ENCODE assay signal across 8 mouse cellular contexts in genomic region chr6:52203121-52203370, GRCm38 (mm10). TPM values are rescaled to one million over a fixed set of nuclear protein-coding genes. Genes with fewer than 3 reads are reported as not detected.
DNase-seq lines count a peak whose midpoint lies in the region; ATAC-seq and TF ChIP-seq lines count a peak whose summit lies in the region.
"Had no signal": no experiment of that assay in that cellular context is flagged by ENCODE, and none has a peak within 500 bp of the region (broad histone marks: within the 10 kb centered on the region; RNA-seq: fewer than 3 reads in every experiment).

No protein-coding gene starts in this region.

- TF ChIP-seq EP300 in stomach, postnatal 0 days (optimal IDR thresholded peaks at IDR 0.05) = no peak

- H3K4me3 ChIP-seq in lung, embryonic 16.5 days (ENCODE audit: low read length) = peak overlapping the region; percentile 85
- peak overlapping the region; percentile 41 for H3K4me3 ChIP-seq in hindbrain, postnatal 0 days (ENCODE audit: low read length)
- peak overlapping the region; percentile 46 for H3K4me3 ChIP-seq in limb, embryonic 14.5 days (replicated peaks; ENCODE audit: low read length)
- H3K4me3 ChIP-seq in stomach, postnatal 0 days (ENCODE audit: low read depth, low read length) = peak overlapping the region; percentile 73

- no peak for TF ChIP-seq CTCF in hindbrain, postnatal 0 days (IDR thresholded peaks at IDR 0.05; ENCODE audit: low read depth)
- TF ChIP-seq CTCF in stomach, postnatal 0 days (IDR thresholded peaks at IDR 0.05; ENCODE audit: low read depth) = no peak

- H3K27me3 ChIP-seq in lung, embryonic 16.5 days (ENCODE audit: control insufficient read depth, insufficient read depth, low read depth, low read length) = peaks cover 51% of the 10 kb centered on the region
- H3K27me3 ChIP-seq in hindbrain, postnatal 0 days (ENCODE audit: insufficient read depth, low read length) = peaks cover 87% of the 10 kb centered on the region
- H3K27me3 ChIP-seq in limb, embryonic 14.5 days (ENCODE audit: control insufficient read depth, insufficient read depth, low read length) = peaks cover 41% of the 10 kb centered on the region
- peaks cover 2% of the 10 kb centered on the region; the same call in 1 of the 2 replicates for H3K27me3 ChIP-seq in stomach, postnatal 0 days (ENCODE audit: control insufficient read depth, insufficient read depth, low read length)

- no peaks in the 10 kb centered on the region for H3K9me3 ChIP-seq in lung, embryonic 16.5 days (ENCODE audit: control insufficient read depth, low read length)
- H3K9me3 ChIP-seq in hindbrain, postnatal 0 days (ENCODE audit: low read length) = no peaks in the 10 kb centered on the region
- no peaks in the 10 kb centered on the region for H3K9me3 ChIP-seq in limb, embryonic 14.5 days (ENCODE audit: control insufficient read depth, low read length)
- H3K9me3 ChIP-seq in stomach, postnatal 0 days (ENCODE audit: control insufficient read depth, low read length) = no peaks in the 10 kb centered on the region

- no peaks in the 10 kb centered on the region for H3K36me3 ChIP-seq in lung, embryonic 16.5 days (ENCODE audit: control insufficient read depth, insufficient read depth, low read length)
- no peaks in the 10 kb centered on the region for H3K36me3 ChIP-seq in hindbrain, postnatal 0 days (ENCODE audit: insufficient read depth, low read length)
- peaks cover 39% of the 10 kb centered on the region for H3K36me3 ChIP-seq in limb, embryonic 14.5 days (ENCODE audit: control insufficient read depth, insufficient read depth, low read length)
- H3K36me3 ChIP-seq in stomach, postnatal 0 days (ENCODE audit: control insufficient read depth, insufficient read depth, low read length) = no peaks in the 10 kb centered on the region

- ATAC-seq in lung, embryonic 16.5 days (ENCODE audit: low read depth) = no peak
- ATAC-seq in hindbrain, postnatal 0 days = no peak
- no peak for ATAC-seq in limb, embryonic 14.5 days (ENCODE audit: low FRiP score, low read depth)
- ATAC-seq in stomach, postnatal 0 days (ENCODE audit: low FRiP score, low TSS enrichment) = no peak
- no peak for ATAC-seq in megakaryocyte progenitor cell, adult 5-6 weeks (replicated peaks; ENCODE audit: poor library complexity)

- no peak for DNase-seq in lung, postnatal 36 days
- DNase-seq in hindbrain, postnatal 0 days (ENCODE audit: low spot score) = no peak
- DNase-seq in limb, embryonic 14.5 days (ENCODE audit: low spot score) = no peak
- peak; percentile 19 for DNase-seq in stomach, postnatal 0 days (ENCODE audit: low spot score)
- no peak for DNase-seq in left cerebral cortex, adult 8-10 months (ENCODE audit: low spot score in 2 of 2)
- DNase-seq: cerebellum, adult 9-11 months had no signal

- no peak for TF ChIP-seq POLR2A in limb, embryonic 14.5 days (IDR thresholded peaks at IDR 0.05; ENCODE audit: borderline replicate concordance, extremely low read depth, insufficient read depth, insufficient read length)

- H3K9ac ChIP-seq in lung, embryonic 16.5 days (ENCODE audit: low read length) = peak overlapping the region; percentile 97
- 0 out of 2 replicates have a peak overlapping the region, but pooled peaks have one; percentile 44 for H3K9ac ChIP-seq in hindbrain, postnatal 0 days (replicated peaks; ENCODE audit: low read length)
- peak overlapping the region; percentile 56; the same call in 1 of the 2 replicates for H3K9ac ChIP-seq in limb, embryonic 14.5 days (ENCODE audit: low read depth, low read length, severe bottlenecking)
- peak overlapping the region; percentile 92 for H3K9ac ChIP-seq in stomach, postnatal 0 days (ENCODE audit: low read length)

- 2% methylated on average over 10 of the region's 10 CpGs for WGBS in lung, embryonic 16.5 days
- under 1% methylated on average over 10 of the region's 10 CpGs for WGBS in hindbrain, postnatal 0 days
- 14% methylated on average over 10 of the region's 10 CpGs for WGBS in limb, embryonic 14.5 days
- 21% methylated on average over 10 of the region's 10 CpGs for WGBS in stomach, postnatal 0 days

- peak overlapping the region; percentile 93 for H3K27ac ChIP-seq in lung, embryonic 16.5 days (ENCODE audit: low read length)
- no peak overlapping the region for H3K27ac ChIP-seq in hindbrain, postnatal 0 days
- no peak overlapping the region for H3K27ac ChIP-seq in limb, embryonic 14.5 days (replicated peaks; ENCODE audit: low read depth, low read length)
- peak overlapping the region; percentile 86 for H3K27ac ChIP-seq in stomach, postnatal 0 days (replicated peaks)

- H3K4me1 ChIP-seq in lung, embryonic 16.5 days (replicated peaks; ENCODE audit: control insufficient read depth, insufficient read depth, low read length) = peaks cover 7% of the 10 kb centered on the region
- no peaks in the 10 kb centered on the region for H3K4me1 ChIP-seq in hindbrain, postnatal 0 days (ENCODE audit: insufficient read depth, low read length)
- peaks cover 41% of the 10 kb centered on the region for H3K4me1 ChIP-seq in limb, embryonic 14.5 days (ENCODE audit: control insufficient read depth, insufficient read depth, low read length)
- H3K4me1 ChIP-seq in stomach, postnatal 0 days (replicated peaks; ENCODE audit: control insufficient read depth, insufficient read depth) = no peaks in the 10 kb centered on the region

- H3K4me2 ChIP-seq in lung, embryonic 16.5 days (ENCODE audit: low read depth, low read length) = peak overlapping the region; percentile 73
- peak overlapping the region; percentile 52 for H3K4me2 ChIP-seq in hindbrain, postnatal 0 days (ENCODE audit: low read depth, low read length)
- H3K4me2 ChIP-seq in limb, embryonic 14.5 days (replicated peaks; ENCODE audit: low read depth, low read length, severe bottlenecking) = peak overlapping the region; percentile 91
- H3K4me2 ChIP-seq in stomach, postnatal 0 days (replicated peaks; ENCODE audit: low read depth) = peak overlapping the region; percentile 76

RNA-seq across cellular contexts. Expression of gene Hoxa5, which starts 1.3 kb away (rescaled TPM):
- 32.3 and 36.3 TPM in 2 replicates for polyA plus RNA-seq in lung, embryonic 16.5 days (2015; fragmentation: Nextera tagmentation; extraction: Ambion mirVana)
- total RNA-seq in hindbrain, postnatal 0 days (2014; rRNA removed) = 99.2 and 108 TPM in 2 replicates
- 81.7 and 89.4 TPM in 2 replicates for polyA plus RNA-seq in hindbrain, postnatal 0 days (2015; fragmentation: Nextera tagmentation; extraction: Ambion mirVana)
- polyA plus RNA-seq in limb, embryonic 14.5 days (2012; rRNA removed) = 11.0 and 12.3 TPM in 2 replicates
- polyA plus RNA-seq in limb, embryonic 14.5 days (2014; fragmentation: Nextera tagmentation; extraction: Ambion mirVana) = 3.4 and 3.8 TPM in 2 replicates
- polyA plus RNA-seq in stomach, postnatal 0 days (2015; fragmentation: Nextera tagmentation; extraction: Ambion mirVana) = 8.4 and 8.9 TPM in 2 replicates
- not detected for total RNA-seq in left cerebral cortex, adult 8-10 months (2022)
- total RNA-seq in megakaryocyte progenitor cell, adult 5-6 weeks (2015) = 2.3 and 3.1 TPM in 2 replicates
- 0.83 and 1.1 TPM in 2 replicates for total RNA-seq in megakaryocyte progenitor cell, adult 5-6 weeks (2017)

RNA-seq across cellular contexts. Expression of gene Hoxa6, which starts 5.5 kb away (rescaled TPM):
- polyA plus RNA-seq in lung, embryonic 16.5 days (2015; fragmentation: Nextera tagmentation; extraction: Ambion mirVana) = 2.0 and 2.2 TPM in 2 replicates
- total RNA-seq in hindbrain, postnatal 0 days (2014; rRNA removed) = 12.3 and 25.8 TPM in 2 replicates
- 6.0 and 7.7 TPM in 2 replicates for polyA plus RNA-seq in hindbrain, postnatal 0 days (2015; fragmentation: Nextera tagmentation; extraction: Ambion mirVana)
- polyA plus RNA-seq in limb, embryonic 14.5 days (2012; rRNA removed) = 3.9 and 4.3 TPM in 2 replicates
- polyA plus RNA-seq in limb, embryonic 14.5 days (2014; fragmentation: Nextera tagmentation; extraction: Ambion mirVana) = 0.66 and 0.94 TPM in 2 replicates
- 0.33 and 0.80 TPM in 2 replicates for polyA plus RNA-seq in stomach, postnatal 0 days (2015; fragmentation: Nextera tagmentation; extraction: Ambion mirVana)
- total RNA-seq in left cerebral cortex, adult 8-10 months (2022) = not detected
- 0.22 TPM in 1 of 2 replicates, not detected in the other for total RNA-seq in megakaryocyte progenitor cell, adult 5-6 weeks (2015)
- total RNA-seq in megakaryocyte progenitor cell, adult 5-6 weeks (2017) = not detected in 2 replicates

RNA-seq across cellular contexts. Expression of gene Hoxa3, which starts 10.1 kb away (rescaled TPM):
- 6.6 and 7.6 TPM in 2 replicates for polyA plus RNA-seq in lung, embryonic 16.5 days (2015; fragmentation: Nextera tagmentation; extraction: Ambion mirVana)
- 8.7 and 9.8 TPM in 2 replicates for total RNA-seq in hindbrain, postnatal 0 days (2014; rRNA removed)
- polyA plus RNA-seq in hindbrain, postnatal 0 days (2015; fragmentation: Nextera tagmentation; extraction: Ambion mirVana) = 7.9 and 8.8 TPM in 2 replicates
- polyA plus RNA-seq in limb, embryonic 14.5 days (2012; rRNA removed) = 12.0 and 15.9 TPM in 2 replicates
- polyA plus RNA-seq in limb, embryonic 14.5 days (2014; fragmentation: Nextera tagmentation; extraction: Ambion mirVana) = 2.7 and 3.4 TPM in 2 replicates
- polyA plus RNA-seq in stomach, postnatal 0 days (2015; fragmentation: Nextera tagmentation; extraction: Ambion mirVana) = 2.8 and 2.9 TPM in 2 replicates
- not detected for total RNA-seq in left cerebral cortex, adult 8-10 months (2022)
- 0.59 and 2.1 TPM in 2 replicates for total RNA-seq in megakaryocyte progenitor cell, adult 5-6 weeks (2015)
- total RNA-seq in megakaryocyte progenitor cell, adult 5-6 weeks (2017) = 0.37 and 0.42 TPM in 2 replicates

RNA-seq across cellular contexts. Expression of gene Gm28308, which starts 10.1 kb away (rescaled TPM):
- not detected in 2 replicates for polyA plus RNA-seq in lung, embryonic 16.5 days (2015; fragmentation: Nextera tagmentation; extraction: Ambion mirVana)
- total RNA-seq in hindbrain, postnatal 0 days (2014; rRNA removed) = 0.83 and 2.2 TPM in 2 replicates
- polyA plus RNA-seq in hindbrain, postnatal 0 days (2015; fragmentation: Nextera tagmentation; extraction: Ambion mirVana) = not detected in 2 replicates
- polyA plus RNA-seq in limb, embryonic 14.5 days (2012; rRNA removed) = 3.2 and 4.6 TPM in 2 replicates
- 1.1 TPM in 1 of 2 replicates, not detected in the other for polyA plus RNA-seq in limb, embryonic 14.5 days (2014; fragmentation: Nextera tagmentation; extraction: Ambion mirVana)
- polyA plus RNA-seq in stomach, postnatal 0 days (2015; fragmentation: Nextera tagmentation; extraction: Ambion mirVana) = 0.21 TPM in 1 of 2 replicates, not detected in the other
- not detected for total RNA-seq in left cerebral cortex, adult 8-10 months (2022)
- not detected in 2 replicates for total RNA-seq in megakaryocyte progenitor cell, adult 5-6 weeks (2015)
- total RNA-seq in megakaryocyte progenitor cell, adult 5-6 weeks (2017) = 0.84 TPM in 1 of 2 replicates, not detected in the other

RNA-seq across cellular contexts. Expression of gene Hoxa4, which starts 11.5 kb away (rescaled TPM):
- 2.4 and 2.7 TPM in 2 replicates for polyA plus RNA-seq in lung, embryonic 16.5 days (2015; fragmentation: Nextera tagmentation; extraction: Ambion mirVana)
- 4.8 and 7.3 TPM in 2 replicates for total RNA-seq in hindbrain, postnatal 0 days (2014; rRNA removed)
- polyA plus RNA-seq in hindbrain, postnatal 0 days (2015; fragmentation: Nextera tagmentation; extraction: Ambion mirVana) = 10.5 and 12.0 TPM in 2 replicates
- polyA plus RNA-seq in limb, embryonic 14.5 days (2012; rRNA removed) = 2.2 and 2.8 TPM in 2 replicates
- 0.57 and 1.0 TPM in 2 replicates for polyA plus RNA-seq in limb, embryonic 14.5 days (2014; fragmentation: Nextera tagmentation; extraction: Ambion mirVana)
- polyA plus RNA-seq in stomach, postnatal 0 days (2015; fragmentation: Nextera tagmentation; extraction: Ambion mirVana) = 2.5 and 2.6 TPM in 2 replicates
- not detected for total RNA-seq in left cerebral cortex, adult 8-10 months (2022)
- 0.88 and 1.9 TPM in 2 replicates for total RNA-seq in megakaryocyte progenitor cell, adult 5-6 weeks (2015)
- 0.71 and 1.3 TPM in 2 replicates for total RNA-seq in megakaryocyte progenitor cell, adult 5-6 weeks (2017)

Comparison
In these comparisons a context has a peak if more than half of its experiments do, and no peak if none do; other contexts are left out.
1. H3K27ac ChIP-seq: peak in lung, embryonic 16.5 days (single experiment) and stomach, postnatal 0 days (single experiment); none in hindbrain, postnatal 0 days (single experiment) and limb, embryonic 14.5 days (single experiment).
2. H3K9ac ChIP-seq: peak in every context shown above with its lines; median percentile 97 in lung, embryonic 16.5 days; 92 in stomach, postnatal 0 days; 56 in limb, embryonic 14.5 days; 44 in hindbrain, postnatal 0 days.
3. Peak in every context shown above with its lines, with median percentiles within 50 percentile points of each other: H3K4me2 ChIP-seq and H3K4me3 ChIP-seq.